In the genomic region with DNA sequence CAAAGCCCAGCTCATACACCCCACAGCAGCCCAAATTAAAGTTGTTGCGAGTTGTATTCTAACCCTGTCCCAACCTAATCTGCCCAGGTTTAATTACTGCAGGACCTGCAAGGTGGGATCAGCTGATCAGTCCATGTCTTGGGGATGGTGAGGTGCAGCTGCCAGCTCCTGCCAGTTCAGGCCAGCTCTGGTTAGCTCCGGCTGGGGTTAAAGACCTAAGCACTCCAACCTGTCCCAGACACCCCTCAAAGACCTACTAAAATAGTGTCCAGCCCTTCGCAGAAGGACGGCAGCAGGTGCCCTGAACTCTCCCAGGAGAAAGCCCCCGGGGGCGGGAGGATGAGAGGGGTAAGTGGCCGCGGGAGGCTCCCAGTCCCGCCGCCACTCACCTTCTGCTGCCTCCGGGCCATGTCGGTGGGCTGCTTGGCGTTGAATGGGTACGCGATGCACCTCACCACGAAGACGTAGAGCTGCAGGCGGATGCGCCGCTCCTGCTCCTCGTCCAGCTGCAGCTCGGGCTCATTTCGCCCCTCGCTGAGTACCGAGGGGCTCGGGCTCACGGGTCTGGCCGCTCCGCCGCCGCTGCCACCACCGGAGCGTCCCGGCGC, we compare ENCODE assay signal across 9 mouse cellular contexts. TPM values are rescaled to one million over a fixed set of nuclear protein-coding genes. Genes with fewer than 3 reads are reported as not detected.
A peak's percentile ranks its signal among the peaks of the same experiment; 100 is the strongest.
DNase-seq lines count a peak whose midpoint lies in the region; ATAC-seq lines count a peak whose summit lies in the region.
"Had no signal": no experiment of that assay in that cellular context is flagged by ENCODE, and none has a peak within 500 bp of the region (broad histone marks: within the 10 kb centered on the region; RNA-seq: fewer than 3 reads in every experiment).

No protein-coding gene starts in this region.

- H3K9me3 ChIP-seq in kidney, embryonic 14.5 days (ENCODE audit: control insufficient read depth, low read length) = no peaks in the 10 kb centered on the region
- H3K9me3 ChIP-seq in megakaryocyte, embryonic 14.5 days = 0 out of 2 replicates have a peak, but pooled peaks cover 3% of the 10 kb centered on the region

- peaks cover 12% of the 10 kb centered on the region for H3K27me3 ChIP-seq in kidney, embryonic 14.5 days (ENCODE audit: control insufficient read depth, insufficient read depth, low read length)
- peaks cover 41% of the 10 kb centered on the region for H3K27me3 ChIP-seq in megakaryocyte, embryonic 14.5 days (replicated peaks)

- H3K4me1 ChIP-seq in kidney, embryonic 14.5 days (ENCODE audit: control insufficient read depth, insufficient read depth, low read length) = no peaks in the 10 kb centered on the region
- peaks cover 17% of the 10 kb centered on the region for H3K4me1 ChIP-seq in megakaryocyte, embryonic 14.5 days

- ATAC-seq in kidney, embryonic 14.5 days (ENCODE audit: low FRiP score, low TSS enrichment) = peak; percentile 48

- peak overlapping the region; percentile 69 for H3K9ac ChIP-seq in kidney, embryonic 14.5 days (ENCODE audit: low read depth, low read length)

- no peaks in the 10 kb centered on the region for H3K36me3 ChIP-seq in kidney, embryonic 14.5 days (ENCODE audit: control insufficient read depth, insufficient read depth, low read length)
- H3K36me3 ChIP-seq in megakaryocyte, embryonic 14.5 days (replicated peaks; ENCODE audit: low read length) = no peaks in the 10 kb centered on the region

- H3K4me2 ChIP-seq in kidney, embryonic 14.5 days (replicated peaks; ENCODE audit: low read depth, low read length) = peak overlapping the region; percentile 83

- peak; percentile 9 for DNase-seq in ovary, postnatal 10 days (ENCODE audit: low spot score)
- no peak for DNase-seq in ovary, adult 18-20 months (ENCODE audit: low spot score)
- peak; percentile 74 for DNase-seq in cerebellum, adult 9-11 months
- DNase-seq in heart, adult 9 months (ENCODE audit: low spot score in 2 of 2) = peak; percentile 3 to 6
- no peak for DNase-seq in spleen, postnatal 10 days (ENCODE audit: low spot score in 2 of 2)
- no peak for DNase-seq in adrenal gland, adult 2 months

- peak overlapping the region; percentile 74 for H3K4me3 ChIP-seq in kidney, embryonic 14.5 days (ENCODE audit: low read length)
- peak overlapping the region; percentile 94 for H3K4me3 ChIP-seq in megakaryocyte, embryonic 14.5 days (replicated peaks)
- H3K4me3 ChIP-seq: myocyte had no signal

- 1% methylated on average over 35 of the region's 35 CpGs for WGBS in kidney, embryonic 14.5 days

- H3K27ac ChIP-seq in kidney, embryonic 14.5 days (ENCODE audit: low read depth, low read length) = no peak overlapping the region

RNA-seq across cellular contexts. Expression of a gene that starts 0.7 kb away (rescaled TPM):
- polyA plus RNA-seq in kidney, embryonic 14.5 days (2014; fragmentation: Nextera tagmentation; extraction: Ambion mirVana) = 5.7 and 9.1 TPM in 2 replicates
- polyA plus RNA-seq in megakaryocyte, embryonic 14.5 days (2012; ENCODE audit: insufficient read depth, low replicate concordance) = not detected in 2 replicates
- 1 to 10 TPM; 2.0 to 7.6 TPM for total RNA-seq in adrenal gland, adult 2 months (2021)
- 1.3 and 2.0 TPM in 2 replicates for polyA plus RNA-seq in adrenal gland, adult 2 months (2012; rRNA removed)

Comparison
In these comparisons a context has a peak if more than half of its experiments do, and no peak if none do; other contexts are left out.
1. DNase-seq: peak in ovary, postnatal 10 days (single experiment), cerebellum, adult 9-11 months (single experiment) and heart, adult 9 months (2 of 2); none in ovary, adult 18-20 months (single experiment), spleen, postnatal 10 days (0 of 2) and adrenal gland, adult 2 months (single experiment).